Mouse (Mus musculus): ENCODE measurements at regions not wholly inside any gene's neighbourhood (a gene's known extent, or its start where the extent isn't known, plus 50 kb on each side); places are given as distances from the start of the nearest gene placed in this dataset.

- in situ Hi-C loops (cut with MboI, MseI): no loop called here
Observed at GRCm38 (mm10) chr2:59406976-59407375, 77.5 kb upstream of the Dapl1 start.

GRCm38 (mm10) chr2:59407512-59407988, 76.9 kb upstream of the Dapl1 start:
- in situ Hi-C loops (cut with MboI, MseI): no loop called here

GRCm38 (mm10) chr2:59408040-59408587, 76.3 kb upstream of the Dapl1 start:
- in situ Hi-C loops (cut with MboI, MseI): no loop called here

DNA sequence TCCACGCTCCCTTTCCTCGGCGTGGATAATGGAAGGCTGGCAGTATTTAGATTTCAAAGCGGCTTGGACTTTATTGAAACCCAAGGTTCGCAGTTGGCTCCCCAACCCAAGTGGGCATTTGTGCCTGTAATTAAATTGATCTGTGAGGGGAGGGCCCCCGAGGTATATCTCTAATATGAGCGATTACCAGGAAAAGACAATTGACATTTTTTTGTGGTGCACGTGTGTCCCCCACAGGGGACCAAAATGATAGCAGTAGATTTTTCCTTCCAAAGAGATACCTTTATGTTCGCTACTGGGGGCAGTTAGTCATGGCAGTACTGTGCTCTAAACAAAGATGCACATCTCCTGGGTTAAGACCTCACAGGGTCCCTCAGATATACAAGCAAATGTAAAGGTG, 69.8 kb upstream of the Dapl1 start:
- in situ Hi-C loops (cut with MboI, MseI): no loop called here

DNA sequence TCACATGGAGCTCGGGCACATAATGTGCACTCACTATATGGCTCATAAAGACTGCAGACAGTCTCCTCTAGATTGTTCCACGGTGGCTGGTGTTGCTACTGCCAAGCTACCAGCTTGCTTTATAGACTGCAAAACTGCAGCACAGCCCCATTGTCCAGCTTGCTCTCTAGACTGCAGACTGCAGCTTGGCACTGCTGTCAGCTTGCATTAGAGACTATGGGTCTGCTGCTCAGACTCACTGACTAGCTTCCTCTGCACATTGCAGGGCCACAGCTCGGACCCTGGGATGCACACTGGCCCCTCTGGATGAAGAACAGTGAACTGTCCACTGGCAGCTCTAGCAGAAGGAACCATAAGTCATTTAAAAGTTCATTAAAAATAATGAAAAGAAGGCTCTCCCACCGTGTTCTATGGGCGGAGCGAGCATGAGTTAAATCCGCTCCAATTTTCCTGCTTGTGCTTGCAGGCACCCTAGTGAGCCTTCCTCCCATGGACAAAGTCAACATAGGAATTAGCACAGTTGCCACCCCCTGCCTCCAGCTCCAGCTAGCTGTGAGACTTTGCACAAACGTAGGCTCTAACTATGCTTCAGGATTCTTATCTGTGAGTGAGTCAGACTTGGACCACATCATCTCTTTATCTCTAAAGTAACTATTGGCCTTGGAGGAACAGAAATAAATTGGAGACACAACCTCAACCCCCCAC, 67.8 kb upstream of the Dapl1 start:
- in situ Hi-C loops (cut with MboI, MseI): no loop called here

GRCm38 (mm10) chr2:59417384-59417955, 67.0 kb upstream of the Dapl1 start:
- in situ Hi-C loops (cut with MboI, MseI): no loop called here

DNA sequence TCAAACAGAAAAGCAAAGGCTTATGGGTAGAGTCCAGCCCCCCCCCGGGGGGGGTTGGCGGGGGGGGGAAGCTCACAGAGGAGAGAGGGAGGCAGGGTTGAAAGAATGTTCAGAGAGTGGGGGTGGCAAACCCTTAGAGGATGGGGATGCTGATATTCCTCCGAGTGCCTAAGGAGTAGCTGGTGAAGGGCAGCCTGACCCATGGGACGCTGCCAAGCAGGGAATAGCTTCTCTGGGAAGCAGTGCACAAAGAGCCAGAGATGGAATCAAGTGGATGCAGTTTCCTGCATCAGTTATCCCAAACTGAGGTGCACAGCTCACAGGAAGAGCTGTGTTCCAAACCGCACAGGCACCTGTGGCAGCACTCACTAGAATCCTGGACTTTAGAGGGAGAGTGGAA, 64.0 kb upstream of the Dapl1 start:
- in situ Hi-C loops (cut with MboI, MseI): no loop called here

DNA sequence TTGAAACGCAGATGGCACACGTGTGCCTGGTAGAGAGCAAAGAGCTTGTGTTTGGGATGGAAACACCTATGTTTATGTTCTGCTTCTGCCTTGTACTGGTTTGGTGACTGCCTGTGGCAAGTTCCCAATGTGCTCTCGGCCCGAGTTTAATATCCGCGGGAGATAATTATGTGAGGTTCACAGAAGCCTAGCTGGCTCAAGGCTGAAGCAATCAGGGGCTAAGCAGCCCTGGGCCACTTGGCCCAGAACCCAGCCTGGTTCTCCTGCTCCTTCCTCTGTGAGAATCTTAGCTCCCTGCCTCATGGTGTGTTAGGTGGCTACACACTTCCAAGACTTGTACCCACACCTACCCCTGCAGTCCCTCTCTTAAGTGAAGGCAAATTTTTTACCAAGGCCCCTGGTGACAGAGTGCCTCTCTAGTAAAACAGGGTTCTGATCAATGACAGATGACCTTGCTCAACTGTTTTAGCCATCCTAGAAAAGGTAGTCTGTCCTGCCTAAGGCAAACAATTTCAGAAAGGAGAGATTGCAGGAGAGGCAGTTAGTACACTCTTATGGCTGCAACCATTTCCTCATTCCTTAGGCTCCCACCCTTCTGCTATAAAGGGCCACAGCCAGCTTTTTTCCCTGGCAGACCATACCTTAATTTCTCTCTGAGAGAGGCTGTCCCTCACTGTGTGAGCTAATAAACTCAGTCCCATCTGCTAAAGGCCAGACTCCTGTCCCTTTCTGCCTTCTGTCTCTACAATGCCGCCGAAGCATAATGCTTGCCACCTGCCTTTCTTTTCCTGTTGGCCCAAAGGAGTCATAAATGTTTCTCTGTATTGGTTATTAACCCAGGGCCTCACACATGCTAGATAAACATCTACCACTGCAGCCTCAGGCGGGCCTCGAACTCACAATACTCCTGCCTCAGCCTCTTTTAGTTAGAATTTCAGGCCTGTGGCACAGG, 61.9 kb upstream of the Dapl1 start:
- in situ Hi-C loops (cut with MboI, MseI): no loop called here

DNA sequence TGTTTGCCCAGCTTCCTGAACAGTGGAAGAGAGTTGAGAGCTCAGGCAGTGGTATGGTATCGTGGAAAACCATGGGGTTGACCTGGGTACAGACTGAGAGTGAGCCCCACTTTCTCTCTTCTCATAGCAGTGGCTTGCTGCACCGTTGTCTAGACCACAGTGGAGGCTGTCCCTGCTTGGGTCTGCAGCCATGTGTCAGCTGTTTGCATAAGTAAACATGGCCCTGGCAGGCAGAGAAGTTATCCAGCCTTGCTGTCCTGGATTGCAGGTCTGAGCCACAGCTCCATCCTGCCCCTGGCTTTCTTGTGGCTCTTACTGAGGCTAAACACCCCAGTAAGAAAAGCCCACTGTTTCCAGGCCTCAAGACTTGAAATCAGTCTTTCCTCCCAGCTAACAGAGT, 60.2 kb upstream of the Dapl1 start:
- in situ Hi-C loops (cut with MboI, MseI): no loop called here

DNA sequence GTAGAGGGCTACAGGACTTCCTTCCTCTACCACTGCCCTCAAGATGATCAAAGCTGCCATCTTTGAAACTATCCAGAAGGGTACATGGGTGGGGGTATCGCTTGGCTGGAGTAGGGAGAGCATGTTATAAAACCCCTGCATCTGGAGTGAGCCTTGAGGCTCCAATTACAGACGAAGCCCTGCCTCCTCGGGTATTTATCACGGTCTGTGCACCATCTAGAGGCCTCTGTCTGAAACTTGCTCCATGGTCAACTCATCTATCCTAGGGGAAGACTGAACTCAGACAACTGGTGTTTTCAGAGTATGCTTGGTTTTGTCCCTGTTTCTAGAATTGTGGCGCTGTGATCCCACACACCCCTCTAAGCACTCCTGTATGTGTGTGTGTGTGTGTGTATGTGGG, 59.7 kb upstream of the Dapl1 start:
- in situ Hi-C loops (cut with MboI, MseI): loop anchor here in 1 of 2 experiments (5.0 kb wide), 1 partner anchor 727 kb away; no protein-coding TSS in a partner anchor

DNA sequence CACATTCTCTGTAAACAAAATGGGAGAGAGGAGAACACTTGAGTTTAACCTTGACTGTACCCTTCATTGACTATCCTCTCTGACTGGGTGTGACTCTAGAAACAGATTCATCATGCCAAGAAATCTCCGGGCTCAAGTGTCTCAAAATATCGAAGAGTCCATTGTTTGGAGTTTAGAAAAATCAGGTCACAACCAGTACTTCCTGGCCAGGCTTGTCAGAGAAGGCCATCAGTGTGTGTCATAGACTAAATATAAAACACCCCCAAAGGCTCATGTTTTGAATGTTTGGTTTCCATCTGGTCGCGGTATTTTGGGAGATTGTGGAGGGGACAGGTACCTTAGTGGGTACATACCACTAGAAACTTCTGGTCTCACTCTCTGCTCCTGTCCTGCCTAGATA, 58.6 kb upstream of the Dapl1 start:
- in situ Hi-C loops (cut with MboI, MseI): loop anchor here in 1 of 2 experiments (5.0 kb wide), 1 partner anchor 729 kb away; no protein-coding TSS in a partner anchor

DNA sequence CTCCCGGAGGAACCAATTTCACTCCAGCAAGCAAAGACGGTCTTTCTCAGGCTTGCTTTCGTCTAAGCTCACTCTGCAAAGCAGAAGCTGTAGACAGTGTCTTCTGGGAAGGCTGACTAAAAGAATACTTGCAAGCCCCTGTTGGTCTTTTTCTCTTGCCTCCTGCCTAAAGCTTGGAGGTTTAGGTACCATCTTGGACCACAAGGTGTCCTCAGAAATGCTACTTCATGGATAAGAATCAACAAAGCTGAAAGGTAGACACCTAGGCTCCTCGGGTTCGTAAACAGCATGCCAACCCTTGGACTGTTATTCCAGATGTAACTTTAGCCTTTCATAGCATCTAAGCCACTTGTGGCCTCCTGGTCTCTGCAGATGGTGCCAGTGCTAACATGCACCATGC, 53.0 kb upstream of the Dapl1 start:
- in situ Hi-C loops (cut with MboI, MseI): loop anchor here in 1 of 2 experiments (10.0 kb wide), 2 partner anchors 257 to 417 kb away; no protein-coding TSS in a partner anchor

DNA sequence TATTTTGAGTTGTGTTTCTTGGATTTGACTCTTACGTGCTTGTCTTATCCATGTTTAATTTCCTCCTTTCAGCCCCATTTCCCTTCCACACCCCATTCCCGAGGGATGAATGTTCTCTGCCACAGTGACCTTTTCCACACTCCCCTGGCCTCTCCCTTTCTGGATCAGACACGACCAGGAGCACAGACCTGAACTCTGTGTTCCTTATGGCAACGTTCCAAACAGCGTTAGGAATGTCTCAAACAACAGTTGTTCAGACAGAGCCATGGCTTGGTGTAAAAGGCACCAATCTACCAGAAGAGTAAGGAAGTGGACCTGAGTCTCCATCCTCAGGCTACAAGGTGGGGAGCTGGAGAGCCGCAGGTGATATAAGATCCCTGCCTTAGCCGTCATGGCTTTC, 52.6 kb upstream of the Dapl1 start:
- in situ Hi-C loops (cut with MboI, MseI): loop anchor here in 1 of 2 experiments (10.0 kb wide), 2 partner anchors 257 to 417 kb away; no protein-coding TSS in a partner anchor
